Mouse (Mus musculus) kidney, embryonic 16.5 days (tissue): ENCODE results near the gene Abca7. TPM values are rescaled to one million over a fixed set of nuclear protein-coding genes. Genes with fewer than 3 reads are reported as not detected.

Experiments used
- ATAC-seq: fragments of 200-750 bp; cut with Nextera tagmentation; 2 replicates; pipeline ENCODE4 v1.8.0; 2017; ENCODE audit warnings: moderate TSS enrichment; ENCODE audit not compliant: low FRiP score, low TSS enrichment
- H3K27ac ChIP-seq: fragments of 300-500 bp; sonication (generic); 2 replicates; pipeline ENCODE4 v1.5.1; 2014; ENCODE audit warnings: low read length
- H3K27me3 ChIP-seq: fragments of 300-500 bp; sonication (generic); 2 replicates; pipeline ENCODE4 v1.6.1; 2014; ENCODE audit warnings: low read length, control low read depth, mixed read lengths; ENCODE audit not compliant: insufficient read depth
- H3K36me3 ChIP-seq: fragments of 300-500 bp; sonication (generic); 2 replicates; pipeline ENCODE4 v1.6.1; 2014; ENCODE audit warnings: low read length, control low read depth, mixed read lengths; ENCODE audit not compliant: insufficient read depth
- H3K4me1 ChIP-seq: fragments of 300-500 bp; sonication (generic); 2 replicates; pipeline ENCODE4 v1.6.1; 2014; ENCODE audit warnings: low read length, control low read depth, mixed read lengths; ENCODE audit not compliant: insufficient read depth
- H3K4me2 ChIP-seq: fragments of 300-500 bp; sonication (generic); replicated peaks from 2 replicates; pipeline ENCODE4 v1.6.1; 2014; ENCODE audit warnings: low read depth, low read length
- H3K4me3 ChIP-seq: fragments of 300-500 bp; sonication (generic); 2 replicates; pipeline ENCODE4 v1.5.1; 2014; ENCODE audit warnings: mild to moderate bottlenecking, low read length
- H3K9ac ChIP-seq: fragments of 300-500 bp; sonication (generic); replicated peaks from 2 replicates; pipeline ENCODE4 v1.6.1; 2014; ENCODE audit warnings: low read length
- H3K9me3 ChIP-seq: fragments of 300-500 bp; sonication (generic); 2 replicates; pipeline ENCODE4 v1.6.1; 2016; ENCODE audit warnings: low read length, control low read depth
- WGBS: fragments of 180-500 bp; shearing (Covaris S2); extraction: QIAGEN DNeasy Blood & Tissue Kit; methylation state at CpG from one replicate; pipeline ENCODE4 v1.1.7; 2014; 5-methylcytosine and 5-hydroxymethylcytosine counted together
- polyA plus RNA-seq: library from polyadenylated mRNA; unstranded; fragments of >200 nt; fragmentation: Nextera tagmentation; extraction: Ambion mirVana; gene quantifications from 2 replicates; pipeline ENCODE4 v1.2.1, GENCODE M21; 2015

Gene Abca7
- polyA plus RNA-seq, 1 experiment from 2014 or later, result 4.2 TPM

GRCm38 (mm10) chr10:80002829-80003228 is 6.5 kb downstream of the Abca7 start:
- Histone ChIP-seq H3K27ac (no peak overlapping the region), H3K4me1 (peaks cover 19% of the 10 kb centered on the region), H3K9ac (0 out of 2 replicates have a peak overlapping the region, but pooled peaks have one; percentile 36), H3K4me2 (peak overlapping the region; percentile 24), H3K36me3 (no peaks in the 10 kb centered on the region), H3K4me3 (no peak overlapping the region), H3K27me3 (peaks cover 14% of the 10 kb centered on the region), H3K9me3 (no peaks in the 10 kb centered on the region)
- 25% methylated on average over 21 of the region's 21 CpGs for WGBS
- no peak for ATAC-seq

- H3K4me3 ChIP-seq, result no peak overlapping the region
- no peaks in the 10 kb centered on the region for H3K36me3 ChIP-seq
- no peak for ATAC-seq
- 55% methylated on average over 9 of the region's 9 CpGs for WGBS
- H3K4me1 ChIP-seq, result peaks cover 12% of the 10 kb centered on the region; the same call in 1 of the 2 replicates
- no peak overlapping the region for H3K4me2 ChIP-seq
- peaks cover 14% of the 10 kb centered on the region for H3K27me3 ChIP-seq
- H3K27ac ChIP-seq, result no peak overlapping the region
- no peaks in the 10 kb centered on the region for H3K9me3 ChIP-seq
- H3K9ac ChIP-seq, result peak overlapping the region; percentile 36; the same call in 1 of the 2 replicates
Measured at GRCm38 (mm10) chr10:80003374-80004232, 7.3 kb downstream of the Abca7 start.

- WGBS, result 88% methylated on average over 8 of the region's 8 CpGs
- Histone ChIP-seq H3K4me2 (no peak overlapping the region), H3K27me3 (peaks cover 14% of the 10 kb centered on the region), H3K4me3 (no peak overlapping the region), H3K9me3 (no peaks in the 10 kb centered on the region), H3K27ac (no peak overlapping the region), H3K4me1 (peaks cover 12% of the 10 kb centered on the region; the same call in 1 of the 2 replicates), H3K9ac (no peak overlapping the region), H3K36me3 (no peaks in the 10 kb centered on the region)
- no peak for ATAC-seq
Measured at GRCm38 (mm10) chr10:80004233-80004705, 8.0 kb downstream of the Abca7 start.

- no peak overlapping the region for H3K9ac ChIP-seq
- ATAC-seq, result no peak
- no peak overlapping the region for H3K4me3 ChIP-seq
- H3K27ac ChIP-seq, result no peak overlapping the region
- peaks cover 33% of the 10 kb centered on the region for H3K27me3 ChIP-seq
- H3K9me3 ChIP-seq, result peaks cover 11% of the 10 kb centered on the region; the same call in 1 of the 2 replicates
- peaks cover 3% of the 10 kb centered on the region; the same call in 1 of the 2 replicates for H3K4me1 ChIP-seq
- 88% methylated on average over 6 of the region's 6 CpGs for WGBS
- peaks cover 11% of the 10 kb centered on the region; the same call in 1 of the 2 replicates for H3K36me3 ChIP-seq
- H3K4me2 ChIP-seq, result no peak overlapping the region
Measured at GRCm38 (mm10) chr10:80011740-80012139, 15.4 kb downstream of the Abca7 start.

- peaks cover 11% of the 10 kb centered on the region; the same call in 1 of the 2 replicates for H3K36me3 ChIP-seq
- H3K4me3 ChIP-seq, result no peak overlapping the region
- 35% methylated on average over 25 of the region's 25 CpGs for whole genome bisulfite sequencing
- H3K9me3 ChIP-seq, result peaks cover 11% of the 10 kb centered on the region; the same call in 1 of the 2 replicates
- no peak overlapping the region for H3K4me2 ChIP-seq
- H3K27ac ChIP-seq, result no peak overlapping the region
- peaks cover 5% of the 10 kb centered on the region for H3K4me1 ChIP-seq
- H3K27me3 ChIP-seq, result peaks cover 33% of the 10 kb centered on the region
- H3K9ac ChIP-seq, result no peak overlapping the region
- no peak for ATAC-seq
Measured at GRCm38 (mm10) chr10:80013609-80014008, 17.3 kb downstream of the Abca7 start.

GRCm38 (mm10) chr10:80014484-80015290 is 18.4 kb downstream of the Abca7 start:
- ATAC-seq, result no peak
- peaks cover 10% of the 10 kb centered on the region; the same call in 1 of the 2 replicates for H3K36me3 ChIP-seq
- peaks cover 33% of the 10 kb centered on the region for H3K27me3 ChIP-seq
- H3K27ac ChIP-seq, result no peak overlapping the region
- H3K9ac ChIP-seq, result no peak overlapping the region
- no peak overlapping the region for H3K4me3 ChIP-seq
- no peak overlapping the region for H3K4me2 ChIP-seq
- peaks cover 15% of the 10 kb centered on the region for H3K4me1 ChIP-seq
- peaks cover 11% of the 10 kb centered on the region; the same call in 1 of the 2 replicates for H3K9me3 ChIP-seq
- WGBS, result 23% methylated on average over 28 of the region's 28 CpGs

- no peak overlapping the region for H3K4me2 ChIP-seq
- no peak overlapping the region for H3K27ac ChIP-seq
- H3K27me3 ChIP-seq, result peaks cover 33% of the 10 kb centered on the region
- H3K4me1 ChIP-seq, result peaks cover 19% of the 10 kb centered on the region
- peaks cover 6% of the 10 kb centered on the region; the same call in 1 of the 2 replicates for H3K36me3 ChIP-seq
- peaks cover 7% of the 10 kb centered on the region; the same call in 1 of the 2 replicates for H3K9me3 ChIP-seq
- H3K9ac ChIP-seq, result no peak overlapping the region
- no peak for ATAC-seq
- WGBS, result 72% methylated on average over 10 of the region's 10 CpGs
- H3K4me3 ChIP-seq, result no peak overlapping the region
Measured at GRCm38 (mm10) chr10:80015583-80015982, 19.3 kb downstream of the Abca7 start.

GRCm38 (mm10) chr10:80016511-80016910 is 20.2 kb downstream of the Abca7 start, which contains the start of gene Arhgap45:
TSS of gene Arhgap45 (plus strand) at chr10:80016653.
- ATAC-seq, result no peak
- H3K27me3 ChIP-seq, result peaks cover 33% of the 10 kb centered on the region
- H3K9me3 ChIP-seq, result no peaks in the 10 kb centered on the region
- H3K4me2 ChIP-seq, result no peak within 1 kb of the TSS
- H3K4me1 ChIP-seq, result peaks cover 19% of the 10 kb centered on the region
- no peak within 1 kb of the TSS for H3K27ac ChIP-seq
- H3K36me3 ChIP-seq, result no peaks in the 10 kb centered on the region
- H3K4me3 ChIP-seq, result no peak within 1 kb of the TSS
- no peak within 1 kb of the TSS for H3K9ac ChIP-seq
- 69% methylated on average over 11 of the region's 11 CpGs for WGBS

- Histone ChIP-seq H3K4me2 (no peak overlapping the region), H3K9me3 (no peaks in the 10 kb centered on the region), H3K4me3 (no peak overlapping the region), H3K27ac (no peak overlapping the region), H3K9ac (no peak overlapping the region), H3K36me3 (no peaks in the 10 kb centered on the region), H3K4me1 (peaks cover 19% of the 10 kb centered on the region), H3K27me3 (peaks cover 33% of the 10 kb centered on the region)
- no peak for ATAC-seq
- WGBS, result 89% methylated on average over 10 of the region's 10 CpGs
Measured at GRCm38 (mm10) chr10:80016931-80017330, 20.6 kb downstream of the Abca7 start.
